Mouse (Mus musculus): Measurements from ENCODE around the gene Rhox3c.
"Not testable (repeated sequence)": the region's sequence is repeated elsewhere in the genome, so short reads cannot be mapped to it uniquely, and the experiment has no call there.

The Rhox3c gene

DNA sequence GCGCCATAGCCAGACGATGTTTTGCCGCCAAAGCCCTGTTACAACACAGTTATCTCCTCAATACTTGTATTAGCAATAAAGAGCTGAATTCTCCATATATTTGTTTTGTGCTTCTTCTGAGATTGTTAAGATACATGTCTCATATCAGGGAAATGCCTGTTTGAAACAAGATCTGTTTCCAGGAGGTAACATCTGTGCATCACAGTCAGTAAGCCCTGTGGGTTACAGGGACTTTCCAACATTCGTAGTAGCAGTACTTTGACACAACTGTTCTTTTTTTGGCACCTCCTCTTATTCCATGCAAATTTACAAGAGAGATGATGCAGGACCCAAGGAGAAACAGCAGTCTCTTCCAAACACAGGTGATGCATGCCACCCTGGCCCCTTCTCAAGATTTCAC lies at the start of gene Rhox3c:
TSS of gene Rhox3c (plus strand) at position 301 of the 400 bp plus-strand sequence.
- not testable (repeated sequence) for DNase-seq

- DNase-seq: not testable (repeated sequence)
Measured at GRCm38 (mm10) chrX:37411767-37412166, 46.6 kb upstream of the Rhox3c start, which contains the start of gene Rhox2b. Gene Rhox2b (plus strand): TSS chrX:37412067.

DNA sequence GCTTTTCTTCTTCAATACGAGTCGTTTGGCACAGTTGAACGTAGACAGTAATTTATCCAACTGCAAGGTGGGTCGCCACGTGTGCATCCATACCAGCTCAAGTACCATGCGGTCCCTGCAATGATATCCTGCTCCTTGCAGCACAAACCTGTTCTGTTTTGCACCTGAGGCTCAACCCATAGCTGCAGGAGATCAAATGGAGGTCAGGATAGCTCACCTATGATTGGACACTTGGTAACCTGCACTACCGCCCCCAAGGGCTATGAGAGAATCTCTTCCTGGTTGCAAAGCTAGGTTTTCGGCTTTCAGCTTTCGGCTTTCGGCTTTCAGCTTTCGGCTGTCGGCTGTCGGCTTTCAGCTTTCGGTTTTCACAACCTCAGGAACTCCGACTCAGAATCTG lies 26.2 kb upstream of the Rhox3c start, which contains the start of gene Rhox4b:
TSS of gene Rhox4b (plus strand) at position 301 of the 400 bp plus-strand sequence.
- DNase-seq: not testable (repeated sequence)

DNA sequence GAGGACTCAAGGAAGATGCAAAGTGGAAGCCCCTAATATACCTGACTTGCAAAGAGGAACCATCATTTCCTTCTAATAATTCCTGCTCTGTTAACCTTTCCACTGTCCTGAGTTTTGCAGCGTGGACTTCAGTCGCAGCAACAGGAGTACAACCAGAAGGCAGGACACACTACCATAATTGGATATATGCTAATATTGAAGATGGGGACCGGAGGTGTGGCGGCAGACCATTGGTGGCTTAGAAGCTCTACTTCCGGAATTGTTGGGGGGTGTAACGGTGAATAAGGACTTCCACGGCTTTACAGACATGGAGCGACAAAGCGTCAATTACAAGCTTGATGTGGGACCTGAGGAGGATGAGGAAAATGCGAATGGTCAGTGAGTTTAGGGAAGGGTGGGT lies 5.0 kb upstream of the Rhox3c start, which contains the start of gene Rhox2c:
TSS of gene Rhox2c (plus strand) at position 301 of the 400 bp plus-strand sequence.
- DNase-seq: not testable (repeated sequence)

DNA sequence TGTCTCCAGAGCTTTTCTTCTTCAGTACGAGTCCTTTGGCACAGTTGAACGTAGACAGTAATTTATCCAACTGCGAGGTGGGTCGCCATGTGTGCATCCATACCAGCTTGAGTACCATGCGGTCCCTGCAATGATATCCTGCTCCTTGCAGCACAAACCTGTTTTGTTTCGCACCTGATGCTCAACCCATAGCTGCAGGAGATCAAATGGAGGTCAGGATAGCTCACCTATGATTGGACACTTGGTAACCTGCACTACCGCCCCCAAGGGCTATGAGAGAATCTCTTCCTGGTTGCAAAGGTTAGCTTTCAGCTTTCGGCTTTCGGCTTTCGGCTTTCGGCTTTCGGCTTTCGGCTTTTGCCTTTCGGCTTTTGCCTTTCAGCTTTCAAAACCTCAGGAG lies 21.7 kb downstream of the Rhox3c start, which contains the start of gene Rhox4c:
TSS of gene Rhox4c (plus strand) at position 301 of the 400 bp plus-strand sequence.
- not testable (repeated sequence) for DNase-seq

DNA sequence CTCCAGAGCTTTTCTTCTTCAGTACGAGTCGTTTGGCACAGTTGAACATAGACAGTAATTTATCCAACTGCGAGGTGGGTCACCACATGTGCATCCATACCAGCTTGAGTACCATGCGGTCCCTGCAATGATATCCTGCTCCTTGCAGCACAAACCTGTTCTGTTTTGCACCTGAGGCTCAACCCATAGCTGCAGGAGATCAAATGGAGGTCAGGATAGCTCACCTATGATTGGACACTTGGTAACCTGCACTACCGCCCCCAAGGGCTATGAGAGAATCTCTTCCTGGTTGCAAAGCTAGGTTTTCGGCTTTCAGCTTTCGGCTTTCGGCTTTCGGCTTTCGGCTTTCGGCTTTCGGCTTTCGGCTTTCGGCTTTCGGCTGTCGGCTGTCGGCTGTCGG lies 55.7 kb downstream of the Rhox3c start, which contains the start of gene Rhox4d:
TSS of gene Rhox4d (plus strand) at position 301 of the 400 bp plus-strand sequence.
- not testable (repeated sequence) for DNase-seq

Data from liver (tissue).